Mouse (Mus musculus) embryonic facial prominence, embryonic 12.5 days (tissue): ENCODE data around the gene Tex50. TPM values are rescaled to one million over a fixed set of nuclear protein-coding genes. Genes with fewer than 3 reads are reported as not detected.

Experiments used
- ATAC-seq: fragments of 200-750 bp; cut with Nextera tagmentation; 2 replicates; pipeline ENCODE4 v1.8.0; 2017; ENCODE audit not compliant: insufficient number of reproducible peaks, insufficient read depth, low FRiP score, low TSS enrichment
- H3K27ac ChIP-seq: fragments of 300-500 bp; sonication (generic); 2 replicates; pipeline ENCODE4 v1.5.1; 2016; ENCODE audit warnings: mild to moderate bottlenecking
- H3K27me3 ChIP-seq: fragments of 300-500 bp; sonication (generic); 2 replicates; pipeline ENCODE4 v1.6.1; 2016; ENCODE audit warnings: mild to moderate bottlenecking, moderate library complexity
- H3K36me3 ChIP-seq: fragments of 300-500 bp; sonication (generic); 2 replicates; pipeline ENCODE4 v1.6.1; 2016; ENCODE audit warnings: mild to moderate bottlenecking
- H3K4me1 ChIP-seq: fragments of 300-500 bp; sonication (generic); 2 replicates; pipeline ENCODE4 v1.6.1; 2016
- H3K4me2 ChIP-seq: fragments of 300-500 bp; sonication (generic); replicated peaks from 2 replicates; pipeline ENCODE4 v1.6.1; 2016; ENCODE audit warnings: mild to moderate bottlenecking, moderate library complexity
- H3K4me3 ChIP-seq: fragments of 300-500 bp; sonication (generic); 2 replicates; pipeline ENCODE4 v1.5.1; 2016; ENCODE audit warnings: mild to moderate bottlenecking
- H3K9ac ChIP-seq: fragments of 300-500 bp; sonication (generic); 2 replicates; pipeline ENCODE4 v1.6.1; 2016; ENCODE audit warnings: mild to moderate bottlenecking, moderate library complexity
- H3K9me3 ChIP-seq: fragments of 300-500 bp; sonication (generic); 2 replicates; pipeline ENCODE4 v1.6.1; 2016; ENCODE audit warnings: mild to moderate bottlenecking, moderate library complexity
- WGBS: fragments of 180-500 bp; shearing (Covaris S2); methylation state at CpG from one replicate; pipeline ENCODE4 v1.1.7; 2016; 5-methylcytosine and 5-hydroxymethylcytosine counted together
- polyA plus RNA-seq: library from polyadenylated mRNA; unstranded; fragments of >200 nt; fragmentation: Nextera tagmentation; extraction: Ambion mirVana; gene quantifications from 2 replicates; pipeline ENCODE4 v1.2.1, GENCODE M21; 2016

Tex50 gene
- polyA plus RNA-seq, 1 experiment from 2014 or later = 0.49 TPM

GRCm38 (mm10) chr1:161114591-161114990 is 44.5 kb downstream of the Tex50 start:
- Histone ChIP-seq H3K9me3 (no peaks in the 10 kb centered on the region), H3K9ac (no peak overlapping the region), H3K4me1 (no peaks in the 10 kb centered on the region), H3K4me3 (no peak overlapping the region), H3K36me3 (peaks cover 1% of the 10 kb centered on the region), H3K27ac (no peak overlapping the region), H3K4me2 (no peak overlapping the region), H3K27me3 (no peaks in the 10 kb centered on the region)
- no peak for ATAC-seq

GRCm38 (mm10) chr1:161109216-161109615 is 49.9 kb downstream of the Tex50 start:
- H3K9me3 ChIP-seq = no peaks in the 10 kb centered on the region
- H3K9ac ChIP-seq = no peak overlapping the region
- WGBS = 90% methylated on average over 8 of the region's 8 CpGs
- H3K36me3 ChIP-seq = peaks cover 12% of the 10 kb centered on the region
- no peak overlapping the region for H3K4me3 ChIP-seq
- no peak overlapping the region for H3K27ac ChIP-seq
- no peaks in the 10 kb centered on the region for H3K27me3 ChIP-seq
- no peak overlapping the region for H3K4me2 ChIP-seq
- ATAC-seq = no peak
- no peaks in the 10 kb centered on the region for H3K4me1 ChIP-seq

Other genes with a start within 250 kb of the Tex50 start
- gene Serpinc1, start 180.7 kb downstream of the Tex50 start, polyA plus RNA-seq = 2.9 TPM in 2 replicates
- gene Zbtb37, start 124.5 kb downstream of the Tex50 start, polyA plus RNA-seq = 8.9 and 9.4 TPM in 2 replicates
- gene Dars2, start 88.7 kb downstream of the Tex50 start, polyA plus RNA-seq = 32.5 and 35.2 TPM in 2 replicates
- 31.9 and 32.3 TPM in 2 replicates for gene Cenpl, start 88.6 kb downstream of the Tex50 start, polyA plus RNA-seq
- gene Klhl20, start 27.8 kb downstream of the Tex50 start, polyA plus RNA-seq = 18.8 and 22.0 TPM in 2 replicates
- gene Ankrd45, start 16.6 kb downstream of the Tex50 start, polyA plus RNA-seq = 4.3 and 5.7 TPM in 2 replicates
- gene Prdx6, start 91.9 kb upstream of the Tex50 start, polyA plus RNA-seq = 427 and 464 TPM in 2 replicates
- not detected in 2 replicates for gene Tnfsf4, start 236.1 kb upstream of the Tex50 start, polyA plus RNA-seq